Mouse (Mus musculus): ENCODE data around the gene Amz2.

GRCm38 (mm10) chr11:109394758-109395157 lies 31.0 kb upstream of the Amz2 start:
- no peak for TF ChIP-seq POLR2A (IDR thresholded peaks at IDR 0.05; ENCODE audit: borderline replicate concordance, insufficient read depth, low read length)
- TF ChIP-seq CTCF (IDR thresholded peaks at IDR 0.05; ENCODE audit: borderline replicate concordance, insufficient read depth, low read depth, low read length) = no peak
